Mouse (Mus musculus) adrenal gland, postnatal 14 days (tissue): ENCODE measurements around the gene Sp4. TPM values are rescaled to one million over a fixed set of nuclear protein-coding genes. Genes with fewer than 3 reads are reported as not detected.

ENCODE experiments used
- DNase-seq: peaks from one replicate; pipeline ENCODE4 v3.0.0; 2021; ENCODE audit warnings: mixed read lengths
- total RNA-seq: library from RNA; stranded (reverse); gene quantifications from 2 replicates; pipeline ENCODE4 v1.2.3, GENCODE M21; 2021

Sp4 gene
- total RNA-seq, 1 experiment from 2014 or later, result 9.4 TPM

DNA sequence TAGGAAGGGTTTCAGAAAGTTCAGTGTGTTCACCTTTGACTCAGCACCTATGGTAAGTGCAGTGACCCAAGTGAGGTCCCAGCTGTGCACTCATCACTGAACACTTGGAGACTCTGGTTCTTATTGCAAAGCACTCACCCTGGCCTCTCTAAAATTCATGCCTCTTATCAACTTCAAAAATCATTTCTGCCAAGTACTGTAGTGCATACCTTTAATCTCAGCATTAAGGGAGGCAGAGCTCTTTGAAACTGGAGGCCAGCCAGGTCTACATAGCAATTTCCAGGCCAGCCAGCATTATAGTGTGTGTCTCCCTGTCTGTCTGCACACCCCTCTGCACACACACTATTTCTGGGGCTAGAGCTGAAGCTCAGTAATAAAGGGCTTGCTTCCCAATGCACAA is 36.3 kb downstream of the Sp4 start:
- DNase-seq, result no peak

- no peak for DNase-seq
Observed at GRCm38 (mm10) chr12:118263878-118264277, 37.4 kb downstream of the Sp4 start.

DNA sequence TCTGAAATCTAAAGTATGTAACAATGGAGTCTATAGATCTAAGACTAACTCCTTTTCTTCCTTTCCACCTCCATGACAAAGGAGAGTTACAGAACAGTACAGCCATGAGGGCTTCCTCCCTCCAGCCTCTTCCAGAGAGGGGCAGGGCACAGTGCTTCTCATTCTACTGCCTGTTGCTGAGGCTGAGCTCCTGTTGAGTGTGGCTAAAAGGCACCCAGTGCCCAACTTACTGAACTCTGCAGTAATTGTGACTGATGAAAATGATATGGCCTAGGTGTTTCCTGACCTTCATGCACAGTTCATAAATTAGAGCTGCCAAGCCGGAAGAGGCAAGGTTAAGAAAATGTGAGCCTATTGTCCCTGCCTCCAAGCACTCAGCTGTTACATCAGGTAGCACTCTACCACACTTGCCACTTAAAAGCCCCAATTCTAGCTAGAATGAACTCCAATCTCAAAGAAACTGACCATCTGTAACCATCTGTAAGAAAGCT is 45.9 kb downstream of the Sp4 start:
- no peak for DNase-seq

DNA sequence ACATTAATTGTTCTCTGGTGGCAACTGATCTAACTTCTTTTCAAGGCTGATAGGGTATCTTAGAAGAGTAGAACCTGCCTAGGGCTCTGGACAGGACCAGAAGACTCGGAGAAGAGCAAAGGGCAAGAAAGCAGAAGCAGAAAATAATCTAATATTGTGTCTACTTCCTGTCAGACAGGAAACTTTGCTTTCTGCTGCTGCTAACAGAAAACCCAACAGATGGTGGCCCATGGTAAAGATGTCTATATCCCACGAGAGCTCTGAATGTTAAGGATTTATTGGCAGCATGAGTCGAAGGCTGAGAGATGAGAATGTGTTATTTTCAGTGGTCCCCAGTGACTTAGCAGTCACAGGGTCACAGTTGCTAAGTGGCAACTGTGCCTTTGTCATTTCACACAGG is 80.1 kb downstream of the Sp4 start:
- no peak for DNase-seq

- no peak for DNase-seq
Observed at GRCm38 (mm10) chr12:118220062-118220461, 81.2 kb downstream of the Sp4 start.

- DNase-seq, result no peak
Observed at GRCm38 (mm10) chr12:118212163-118212562, 89.1 kb downstream of the Sp4 start.

DNA sequence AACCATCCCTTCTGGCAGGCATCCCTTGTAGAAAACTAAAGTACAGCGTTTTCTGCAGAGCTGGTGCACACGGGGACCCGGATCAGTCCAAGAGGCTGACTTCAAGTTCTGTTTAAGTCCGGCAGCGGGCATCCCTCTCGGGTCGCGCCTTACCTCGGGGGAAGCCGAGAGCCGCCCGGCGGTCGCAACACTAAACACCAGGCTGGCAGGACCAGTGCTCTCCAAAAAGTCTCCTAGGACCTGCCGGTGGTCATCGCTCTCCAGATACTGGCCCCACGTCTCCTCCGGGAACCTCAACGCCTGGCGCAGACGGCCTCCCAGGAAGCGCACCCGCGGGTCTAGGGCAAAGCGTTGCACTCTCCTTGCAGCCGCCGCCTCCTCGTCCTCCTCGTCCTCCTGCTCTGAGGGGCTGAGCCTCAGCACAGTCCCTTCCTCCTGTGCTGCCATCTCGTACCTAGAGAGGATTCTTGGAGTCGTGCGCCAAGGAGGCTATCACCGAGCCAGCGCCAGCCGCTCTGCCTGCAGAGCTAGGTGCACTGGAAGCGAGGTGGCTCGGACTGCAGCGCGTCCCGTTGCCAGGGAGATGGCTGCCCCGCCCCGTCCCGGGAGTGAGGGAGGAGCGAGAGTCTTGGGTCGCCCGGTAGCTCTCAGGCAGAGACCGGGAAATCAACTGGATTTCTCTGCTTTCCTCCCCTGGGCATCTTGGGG is 102.7 kb downstream of the Sp4 start, which contains the start of gene Dnah11:
TSS of gene Dnah11 (minus strand) at position 658 of the 708 bp plus-strand sequence.
- DNase-seq, result peak; percentile 88

GRCm38 (mm10) chr12:118196583-118196982 is 104.7 kb downstream of the Sp4 start:
- DNase-seq, result no peak

DNA sequence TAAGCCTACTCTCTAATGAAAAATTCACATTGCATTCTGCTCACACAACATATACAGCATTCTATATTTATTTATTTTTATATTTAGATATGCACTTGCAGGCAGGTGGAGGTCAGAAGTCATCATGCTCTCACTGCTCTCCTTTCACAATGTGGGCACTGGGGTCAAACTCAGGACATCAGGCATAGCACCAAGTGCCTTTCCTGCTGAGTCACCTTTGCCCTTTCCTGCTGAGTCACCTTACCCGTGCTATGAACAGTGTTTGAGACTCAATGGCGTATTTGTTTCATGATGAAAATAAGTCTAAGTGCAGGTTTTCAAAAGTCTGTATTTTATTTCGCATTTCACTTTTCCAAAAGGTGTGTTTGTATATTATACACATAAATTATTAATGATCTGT is 111.7 kb downstream of the Sp4 start:
- no peak for DNase-seq

DNA sequence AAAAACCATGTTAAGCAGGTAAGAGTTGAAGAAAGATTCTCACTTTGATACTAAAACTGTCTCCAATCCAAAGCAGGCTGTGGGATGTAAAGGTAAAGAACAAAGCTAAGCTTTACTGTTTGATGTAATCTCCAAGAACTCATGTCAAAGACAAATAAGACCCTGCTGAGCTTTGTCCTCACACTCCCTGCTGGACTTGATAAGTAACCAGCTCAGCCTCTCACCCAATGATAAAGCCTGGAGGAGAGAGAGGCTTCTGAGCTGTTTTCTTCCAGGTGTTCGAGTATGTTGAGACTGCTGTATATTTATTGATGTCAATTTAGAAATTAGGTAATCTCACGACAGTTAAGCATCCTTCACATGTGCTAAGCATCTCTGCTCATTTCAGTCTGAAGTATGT is 113.6 kb downstream of the Sp4 start:
- no peak for DNase-seq

DNA sequence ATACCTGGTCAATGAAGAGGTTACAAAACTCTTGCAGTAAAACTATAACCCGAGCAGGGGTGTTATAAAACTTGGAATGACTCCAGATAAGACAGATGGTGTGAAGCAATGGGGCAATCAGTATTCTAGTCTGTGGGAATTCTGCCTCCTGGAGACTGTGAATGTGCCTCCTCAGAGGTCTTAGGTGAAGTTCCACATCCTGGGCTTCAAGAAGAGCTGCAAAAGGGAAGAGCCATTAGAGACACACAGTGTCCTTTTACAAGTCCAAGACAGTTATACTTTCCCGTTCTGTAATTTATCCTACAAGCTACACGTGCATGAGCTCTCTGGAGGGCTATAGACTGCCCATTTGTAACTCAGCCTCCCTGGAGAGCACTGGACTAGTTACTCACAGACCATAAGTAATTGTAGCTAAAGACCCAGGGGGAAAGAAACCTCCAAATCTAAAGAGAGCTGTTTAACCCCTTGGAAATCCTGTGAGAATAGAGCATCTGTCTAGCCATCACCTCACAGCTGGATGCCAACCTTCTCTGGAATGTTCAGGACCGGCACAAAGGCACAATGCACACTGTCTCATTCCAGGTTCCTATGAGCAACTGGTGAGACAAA is 114.3 kb downstream of the Sp4 start:
- no peak for DNase-seq

- DNase-seq, result no peak
Observed at GRCm38 (mm10) chr12:118186120-118186880, 114.9 kb downstream of the Sp4 start.

Other genes starting within 250 kb of the Sp4 start
- gene Dnah11, start 102.4 kb downstream of the Sp4 start, total RNA-seq, result 0.04 and 0.07 TPM in 2 replicates